Mouse (Mus musculus) hindbrain, embryonic 11.5 days (tissue): ENCODE results near the gene Ephb1. TPM values are rescaled to one million over a fixed set of nuclear protein-coding genes. Genes with fewer than 3 reads are reported as not detected.

Experiments used
- ATAC-seq: fragments of 200-750 bp; cut with Nextera tagmentation; 2 replicates; pipeline ENCODE4 v1.8.0; 2017; ENCODE audit warnings: mild to moderate bottlenecking, moderate TSS enrichment, moderate library complexity; ENCODE audit not compliant: low FRiP score
- DNase-seq: peaks from one replicate; pipeline ENCODE4 v3.0.0-alpha.2; 2015; ENCODE audit warnings: low spot score
- H3K27ac ChIP-seq: fragments of 300-500 bp; sonication (generic); 2 replicates; pipeline ENCODE4 v1.5.1; 2014; ENCODE audit warnings: mild to moderate bottlenecking, low read depth, low read length
- H3K27me3 ChIP-seq: fragments of 300-500 bp; sonication (generic); 2 replicates; pipeline ENCODE4 v1.6.1; 2014; ENCODE audit warnings: mild to moderate bottlenecking, low read length, moderate library complexity, mixed read lengths; ENCODE audit not compliant: control insufficient read depth, insufficient read depth
- H3K36me3 ChIP-seq: fragments of 300-500 bp; sonication (generic); 2 replicates; pipeline ENCODE4 v1.6.1; 2014; ENCODE audit warnings: mild to moderate bottlenecking, low read length, moderate library complexity, mixed read lengths; ENCODE audit not compliant: control insufficient read depth, insufficient read depth
- H3K4me1 ChIP-seq: fragments of 300-500 bp; sonication (generic); replicated peaks from 2 replicates; pipeline ENCODE4 v1.6.1; 2014; ENCODE audit warnings: low read length, mixed read lengths; ENCODE audit not compliant: control insufficient read depth, insufficient read depth
- H3K4me2 ChIP-seq: fragments of 300-500 bp; sonication (generic); replicated peaks from 2 replicates; pipeline ENCODE4 v1.6.1; 2014; ENCODE audit warnings: mild to moderate bottlenecking, low read depth, low read length
- H3K4me3 ChIP-seq: fragments of 300-500 bp; sonication (generic); 2 replicates; pipeline ENCODE4 v1.5.1; 2014; ENCODE audit warnings: low read depth, low read length
- H3K9ac ChIP-seq: fragments of 300-500 bp; sonication (generic); 2 replicates; pipeline ENCODE4 v1.6.1; 2014; ENCODE audit warnings: low read depth, low read length
- H3K9me3 ChIP-seq: fragments of 300-500 bp; sonication (generic); 2 replicates; pipeline ENCODE4 v1.6.1; 2016; ENCODE audit warnings: low read length; ENCODE audit not compliant: control insufficient read depth
- WGBS: fragments of 180-500 bp; shearing (Covaris S2); extraction: QIAGEN DNeasy Blood & Tissue Kit; methylation state at CpG from one replicate; pipeline ENCODE4 v1.1.7; 2014; 5-methylcytosine and 5-hydroxymethylcytosine counted together
- polyA plus RNA-seq: library from polyadenylated mRNA; unstranded; fragments of >200 nt; fragmentation: Nextera tagmentation; extraction: Ambion mirVana; gene quantifications from 2 replicates; pipeline ENCODE4 v1.2.1, GENCODE M21; 2014

Gene Ephb1
- polyA plus RNA-seq, 1 experiment from 2014 or later: 18.3 TPM

GRCm38 (mm10) chr9:102330266-102331060, 24.0 kb downstream of the Ephb1 start:
- no peak overlapping the region for H3K4me2 ChIP-seq
- no peaks in the 10 kb centered on the region for H3K36me3 ChIP-seq
- 94% methylated on average over 16 of the region's 16 CpGs for WGBS
- DNase-seq (no peak), ATAC-seq (no peak)
- no peaks in the 10 kb centered on the region for H3K27me3 ChIP-seq
- H3K4me1 ChIP-seq: no peaks in the 10 kb centered on the region
- H3K27ac ChIP-seq: no peak overlapping the region
- H3K9ac ChIP-seq: no peak overlapping the region
- H3K4me3 ChIP-seq: no peak overlapping the region
- H3K9me3 ChIP-seq: no peaks in the 10 kb centered on the region

- Histone ChIP-seq H3K36me3 (no peaks in the 10 kb centered on the region), H3K9ac (no peak overlapping the region), H3K4me2 (no peak overlapping the region), H3K4me1 (no peaks in the 10 kb centered on the region), H3K27me3 (no peaks in the 10 kb centered on the region), H3K9me3 (no peaks in the 10 kb centered on the region), H3K4me3 (no peak overlapping the region), H3K27ac (no peak overlapping the region)
- ATAC-seq: no peak
- no peak for DNase-seq
- 78% methylated on average over 4 of the region's 4 CpGs for WGBS
These were observed 26.8 kb downstream of the Ephb1 start for GRCm38 (mm10) chr9:102327625-102328150.

GRCm38 (mm10) chr9:102315436-102315835, 39.1 kb downstream of the Ephb1 start:
- Histone ChIP-seq H3K27ac (no peak overlapping the region), H3K4me3 (no peak overlapping the region), H3K9ac (no peak overlapping the region), H3K27me3 (no peaks in the 10 kb centered on the region), H3K36me3 (no peaks in the 10 kb centered on the region), H3K4me1 (no peaks in the 10 kb centered on the region), H3K9me3 (no peaks in the 10 kb centered on the region), H3K4me2 (no peak overlapping the region)
- ATAC-seq (no peak), DNase-seq (no peak)
- 89% methylated on average over 6 of the region's 6 CpGs for WGBS

GRCm38 (mm10) chr9:102314795-102315194, 39.7 kb downstream of the Ephb1 start:
- no peak for ATAC-seq
- 86% methylated on average over 1 of the region's 1 CpGs for WGBS
- Histone ChIP-seq H3K27me3 (no peaks in the 10 kb centered on the region), H3K4me1 (no peaks in the 10 kb centered on the region), H3K36me3 (no peaks in the 10 kb centered on the region), H3K9me3 (no peaks in the 10 kb centered on the region), H3K4me2 (no peak overlapping the region), H3K4me3 (no peak overlapping the region), H3K9ac (no peak overlapping the region), H3K27ac (no peak overlapping the region)
- DNase-seq: no peak

GRCm38 (mm10) chr9:102310431-102310830, 44.1 kb downstream of the Ephb1 start:
- no peaks in the 10 kb centered on the region for H3K9me3 ChIP-seq
- no peaks in the 10 kb centered on the region for H3K4me1 ChIP-seq
- DNase-seq (no peak), ATAC-seq (no peak)
- no peak overlapping the region for H3K4me3 ChIP-seq
- H3K27me3 ChIP-seq: 0 out of 2 replicates have a peak, but pooled peaks cover 2% of the 10 kb centered on the region
- no peak overlapping the region; the same call in 1 of the 2 replicates for H3K27ac ChIP-seq
- no peaks in the 10 kb centered on the region for H3K36me3 ChIP-seq
- no peak overlapping the region for H3K9ac ChIP-seq
- WGBS: 27% methylated on average over 3 of the region's 3 CpGs
- no peak overlapping the region for H3K4me2 ChIP-seq

- no peaks in the 10 kb centered on the region for H3K4me1 ChIP-seq
- WGBS: 96% methylated on average over 7 of the region's 7 CpGs
- no peak for DNase-seq
- no peak for ATAC-seq
- no peak overlapping the region for H3K4me2 ChIP-seq
- H3K27me3 ChIP-seq: 0 out of 2 replicates have a peak, but pooled peaks cover 2% of the 10 kb centered on the region
- no peaks in the 10 kb centered on the region for H3K9me3 ChIP-seq
- no peaks in the 10 kb centered on the region for H3K36me3 ChIP-seq
- H3K27ac ChIP-seq: no peak overlapping the region
- no peak overlapping the region for H3K9ac ChIP-seq
- no peak overlapping the region for H3K4me3 ChIP-seq
These were observed 45.2 kb downstream of the Ephb1 start for GRCm38 (mm10) chr9:102309278-102309677.

GRCm38 (mm10) chr9:102307656-102308055, 46.8 kb downstream of the Ephb1 start:
- Histone ChIP-seq H3K4me3 (no peak overlapping the region), H3K9me3 (no peaks in the 10 kb centered on the region), H3K4me2 (no peak overlapping the region), H3K4me1 (no peaks in the 10 kb centered on the region), H3K36me3 (no peaks in the 10 kb centered on the region), H3K9ac (no peak overlapping the region), H3K27me3 (0 out of 2 replicates have a peak, but pooled peaks cover 2% of the 10 kb centered on the region), H3K27ac (no peak overlapping the region)
- ATAC-seq (no peak), DNase-seq (peak; percentile 22)
- WGBS: 31% methylated on average over 4 of the region's 4 CpGs

- 61% methylated on average over 1 of the region's 1 CpGs for WGBS
- Histone ChIP-seq H3K27ac (no peak overlapping the region), H3K4me2 (no peak overlapping the region), H3K9me3 (no peaks in the 10 kb centered on the region), H3K27me3 (0 out of 2 replicates have a peak, but pooled peaks cover 2% of the 10 kb centered on the region), H3K36me3 (no peaks in the 10 kb centered on the region), H3K4me3 (no peak overlapping the region), H3K9ac (no peak overlapping the region), H3K4me1 (no peaks in the 10 kb centered on the region)
- DNase-seq (no peak), ATAC-seq (no peak)
These were observed 47.7 kb downstream of the Ephb1 start for GRCm38 (mm10) chr9:102306645-102307415.
